Mouse (Mus musculus): ENCODE measurements around the gene Lrrc47.

DNA sequence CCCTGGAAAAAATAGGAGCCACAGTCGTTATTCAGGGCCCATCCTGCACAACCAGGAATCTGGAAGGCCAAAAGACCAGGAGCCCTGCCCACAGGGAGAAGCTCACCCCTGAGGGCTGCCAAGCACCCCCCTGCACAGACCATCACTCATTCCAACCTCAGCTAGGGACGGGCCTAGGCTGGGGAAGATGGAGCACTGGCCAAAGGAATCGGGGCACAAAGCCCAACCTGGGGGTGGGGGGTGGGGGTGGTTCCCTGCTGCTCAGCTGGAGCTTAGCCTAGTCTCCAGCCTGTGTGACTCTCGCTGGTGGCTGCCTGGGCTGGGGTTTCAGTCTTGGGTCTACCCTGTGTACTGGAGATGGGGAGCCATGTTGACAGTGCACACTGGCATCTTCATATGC lies 11.3 kb downstream of the Lrrc47 start:
- TF ChIP-seq CTCF (IDR thresholded peaks at IDR 0.05; ENCODE audit: extremely low read depth, insufficient read depth, low read length) (no peak), POLR2A (IDR thresholded peaks at IDR 0.05; ENCODE audit: extremely low read depth, insufficient read depth, low read length) (no peak)

Data from cortical plate, adult 2 months (tissue).